Mouse (Mus musculus) lung, postnatal 36 days (tissue): ENCODE measurements around the gene Lrrc41.

Source experiments
- DNase-seq: peaks from one replicate; pipeline ENCODE4 v3.0.0; 2022; ENCODE audit warnings: mixed read lengths

Lrrc41 gene

DNA sequence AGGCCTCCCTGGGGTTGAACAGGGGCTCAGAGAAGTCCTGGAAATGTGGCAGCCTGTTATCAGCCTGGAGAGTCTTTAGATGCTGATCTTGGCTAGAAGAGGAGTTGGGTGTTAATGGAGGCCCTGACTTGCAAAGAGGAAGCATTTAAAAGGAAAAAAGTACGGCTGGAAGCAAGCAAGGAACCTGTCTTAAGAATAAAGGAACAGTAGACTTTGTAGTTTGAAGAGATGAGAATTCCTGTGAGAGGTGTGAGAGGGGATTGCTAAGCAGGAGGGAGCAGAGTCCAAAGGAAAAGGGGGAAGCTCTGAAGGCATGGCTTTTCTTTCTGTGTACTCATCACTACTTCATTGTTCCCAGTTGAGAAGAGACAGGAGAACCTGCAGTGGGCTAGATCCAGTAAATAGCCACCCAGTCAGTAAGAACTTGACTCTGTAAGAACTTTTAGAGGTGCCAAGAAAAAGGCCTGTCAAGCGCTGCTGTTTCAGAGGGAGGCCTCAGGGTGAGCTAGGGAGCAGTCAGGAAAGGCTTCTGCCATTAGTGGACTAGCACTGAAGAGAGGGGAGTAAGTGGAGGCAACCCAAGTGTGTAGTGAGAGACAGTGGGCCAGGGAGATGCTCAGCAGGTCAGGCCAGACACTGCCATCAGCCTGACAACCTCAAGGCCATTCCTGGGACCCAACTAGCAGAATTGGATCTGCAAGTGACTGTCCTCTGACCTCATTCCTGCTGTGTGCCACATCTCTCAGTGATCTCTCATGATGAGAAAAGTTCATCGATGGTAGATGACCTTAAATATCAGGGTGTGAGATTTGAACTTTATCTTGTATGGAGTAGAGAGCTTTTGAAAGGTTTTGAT lies 2.4 kb downstream of the Lrrc41 start:
- DNase-seq = no peak

DNA sequence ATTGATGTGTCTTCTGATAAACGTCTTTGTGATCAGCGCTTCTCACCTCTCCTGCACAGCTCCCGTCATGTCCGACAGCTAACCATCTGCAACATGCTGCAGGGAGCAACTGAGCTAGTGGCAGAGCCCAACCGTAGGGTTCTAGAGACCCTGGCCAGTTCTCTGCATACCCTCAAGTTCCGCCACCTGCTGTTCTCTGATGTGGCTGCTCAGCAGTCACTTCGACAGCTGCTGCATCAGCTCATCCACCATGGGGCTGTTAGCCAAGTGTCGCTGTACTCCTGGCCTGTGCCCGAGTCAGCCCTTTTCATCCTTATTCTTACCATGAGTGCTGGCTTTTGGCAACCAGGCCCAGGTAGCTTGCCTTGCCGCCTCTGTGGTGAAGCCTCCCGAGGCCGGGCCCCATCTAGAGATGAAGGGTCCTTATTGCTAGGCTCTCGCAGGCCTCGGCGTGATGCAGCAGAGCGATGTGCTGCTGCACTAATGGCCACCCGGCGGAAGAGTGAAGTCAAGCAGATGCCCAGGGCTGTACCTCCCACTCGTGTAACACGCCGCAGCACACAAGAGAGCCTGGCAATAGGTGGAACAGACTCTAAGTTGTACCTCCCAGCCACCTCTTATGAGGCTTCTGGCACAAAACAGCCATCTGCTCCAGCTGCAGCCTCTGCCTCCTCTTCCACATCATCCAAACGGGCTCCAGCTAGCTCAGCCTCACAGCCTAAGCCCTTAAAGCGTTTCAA lies 13.6 kb downstream of the Lrrc41 start:
- DNase-seq = no peak

DNA sequence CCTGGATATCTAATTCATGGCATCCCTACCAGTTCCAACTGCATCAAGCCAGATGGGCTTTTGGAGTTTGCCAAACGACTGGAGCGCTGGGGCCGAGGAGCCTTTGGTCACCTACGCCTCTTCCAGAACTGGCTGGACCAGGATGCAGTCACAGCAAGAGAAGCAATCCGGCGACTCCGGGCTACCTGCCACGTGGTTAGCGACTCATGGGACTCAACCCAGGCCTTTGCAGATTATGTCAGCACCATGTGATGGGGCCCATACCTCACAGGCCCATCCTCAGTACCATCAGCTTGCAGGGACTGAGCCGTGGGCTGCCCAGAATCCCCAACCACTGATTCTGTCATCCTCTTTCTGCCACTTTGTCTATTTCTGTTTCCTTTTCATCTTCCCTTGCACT lies 21.2 kb downstream of the Lrrc41 start:
- no peak for DNase-seq

DNA sequence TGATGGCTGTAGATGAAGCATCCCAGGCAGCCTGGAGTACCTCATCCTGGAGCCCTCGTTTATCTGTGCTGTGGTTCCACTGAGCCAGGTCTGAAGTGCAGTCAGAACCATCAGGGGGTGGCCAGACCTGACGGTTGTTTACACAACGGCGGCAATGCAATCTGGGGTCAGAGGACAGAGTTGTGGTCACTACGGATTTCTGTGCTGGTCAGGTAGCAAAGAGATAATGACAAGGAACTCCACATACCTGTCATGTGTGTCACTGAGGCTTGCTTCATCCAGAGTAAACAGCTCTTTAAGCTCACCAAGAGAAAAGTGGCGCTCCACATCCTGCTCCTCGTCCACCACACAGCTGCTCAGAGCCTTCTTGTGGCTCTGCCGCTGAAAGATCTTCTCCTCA lies 22.1 kb downstream of the Lrrc41 start:
- DNase-seq = no peak

DNA sequence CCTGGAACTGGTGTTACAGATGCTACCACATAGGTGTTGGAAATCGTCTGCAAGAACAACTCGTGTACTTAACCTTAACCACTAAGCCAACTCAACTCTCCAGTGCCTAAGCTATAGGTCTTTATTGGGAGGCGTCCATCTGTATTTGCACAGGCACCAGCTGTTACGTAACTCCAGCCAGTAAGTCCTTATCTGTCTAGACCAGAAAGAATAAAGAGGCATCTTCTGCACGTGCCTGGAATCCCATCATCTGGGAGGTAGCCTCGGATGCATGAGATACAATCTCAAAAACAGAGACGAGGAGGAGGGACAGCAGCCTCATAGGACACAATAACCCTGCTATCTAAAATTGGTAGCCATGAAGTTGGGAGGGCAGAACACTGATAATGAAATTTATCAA lies 25.9 kb downstream of the Lrrc41 start:
- no peak for DNase-seq

DNA sequence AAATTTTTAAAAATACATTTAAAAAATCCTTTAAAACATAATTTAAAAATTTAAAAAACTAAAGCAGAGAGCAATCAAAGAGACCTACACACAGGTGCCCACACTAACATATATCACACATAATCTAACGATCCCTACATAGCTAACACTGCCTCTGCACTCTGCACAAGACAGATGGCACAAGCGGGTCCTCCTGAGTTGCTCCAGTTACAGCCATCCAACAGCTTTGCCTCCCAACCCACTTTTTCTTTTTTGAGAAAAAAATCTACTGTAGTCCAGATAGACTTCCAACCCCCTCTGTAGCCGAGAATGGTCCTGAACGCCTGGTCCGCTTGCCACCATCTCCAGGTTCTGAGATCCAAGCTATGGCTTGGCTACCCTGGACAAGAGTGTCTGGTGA lies 30.2 kb downstream of the Lrrc41 start:
- no peak for DNase-seq

DNA sequence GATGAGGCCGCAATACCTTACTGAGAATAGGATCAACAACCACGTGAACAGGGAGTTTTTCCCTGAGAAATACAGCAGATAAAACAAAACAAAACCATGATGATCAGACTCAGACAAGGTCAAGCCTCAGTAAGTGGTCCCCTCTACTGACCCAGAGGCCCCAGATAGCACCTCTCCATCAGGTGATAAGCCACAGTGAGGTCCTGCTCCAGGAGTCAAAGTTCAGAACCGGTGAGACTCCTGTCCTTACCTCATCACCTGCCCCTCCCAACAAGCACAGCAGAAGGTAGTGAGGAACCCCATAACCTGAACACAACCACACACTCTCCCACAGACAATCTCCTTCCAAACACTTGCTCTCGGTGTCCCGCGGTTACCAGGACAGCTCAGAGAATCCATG lies 35.6 kb downstream of the Lrrc41 start:
- DNase-seq = no peak

DNA sequence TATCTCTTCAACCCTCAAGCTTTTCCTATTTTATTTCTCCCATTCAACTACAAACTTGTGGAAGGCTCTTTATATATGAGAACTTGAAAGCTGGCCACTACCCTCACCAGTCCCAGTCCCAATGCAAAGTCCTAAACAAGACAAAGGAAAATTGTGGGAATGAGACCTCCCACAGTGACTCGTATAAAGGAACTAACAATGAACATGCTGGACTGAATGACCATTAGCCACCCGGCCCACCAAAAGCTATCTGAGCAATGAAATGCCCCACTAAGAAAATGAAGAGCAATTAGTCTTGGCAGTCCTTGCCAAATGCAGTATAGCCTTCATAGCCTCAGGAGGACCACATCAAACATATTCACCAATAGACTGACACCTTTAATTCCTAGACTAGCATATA lies 36.4 kb downstream of the Lrrc41 start:
- DNase-seq = no peak

DNA sequence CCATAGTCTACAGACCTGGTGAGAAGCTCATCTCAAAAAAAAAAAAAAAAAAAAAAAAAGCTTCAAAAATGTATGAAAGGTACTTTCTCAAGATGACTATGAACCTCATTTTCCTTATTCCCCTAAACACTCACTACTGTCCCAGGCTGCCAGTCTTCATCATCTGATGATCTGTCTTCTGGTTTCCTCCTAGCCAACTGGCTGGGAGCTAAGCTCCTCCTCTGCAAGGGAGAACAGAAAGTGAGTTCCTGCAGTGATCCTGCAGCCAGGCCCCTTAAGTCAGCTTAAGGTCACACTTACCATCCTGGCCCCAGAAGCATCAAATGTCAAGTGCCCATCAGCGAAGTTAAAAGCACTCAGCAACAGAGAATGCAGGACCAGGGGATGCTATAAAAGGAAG lies 47.7 kb downstream of the Lrrc41 start:
- no peak for DNase-seq

DNA sequence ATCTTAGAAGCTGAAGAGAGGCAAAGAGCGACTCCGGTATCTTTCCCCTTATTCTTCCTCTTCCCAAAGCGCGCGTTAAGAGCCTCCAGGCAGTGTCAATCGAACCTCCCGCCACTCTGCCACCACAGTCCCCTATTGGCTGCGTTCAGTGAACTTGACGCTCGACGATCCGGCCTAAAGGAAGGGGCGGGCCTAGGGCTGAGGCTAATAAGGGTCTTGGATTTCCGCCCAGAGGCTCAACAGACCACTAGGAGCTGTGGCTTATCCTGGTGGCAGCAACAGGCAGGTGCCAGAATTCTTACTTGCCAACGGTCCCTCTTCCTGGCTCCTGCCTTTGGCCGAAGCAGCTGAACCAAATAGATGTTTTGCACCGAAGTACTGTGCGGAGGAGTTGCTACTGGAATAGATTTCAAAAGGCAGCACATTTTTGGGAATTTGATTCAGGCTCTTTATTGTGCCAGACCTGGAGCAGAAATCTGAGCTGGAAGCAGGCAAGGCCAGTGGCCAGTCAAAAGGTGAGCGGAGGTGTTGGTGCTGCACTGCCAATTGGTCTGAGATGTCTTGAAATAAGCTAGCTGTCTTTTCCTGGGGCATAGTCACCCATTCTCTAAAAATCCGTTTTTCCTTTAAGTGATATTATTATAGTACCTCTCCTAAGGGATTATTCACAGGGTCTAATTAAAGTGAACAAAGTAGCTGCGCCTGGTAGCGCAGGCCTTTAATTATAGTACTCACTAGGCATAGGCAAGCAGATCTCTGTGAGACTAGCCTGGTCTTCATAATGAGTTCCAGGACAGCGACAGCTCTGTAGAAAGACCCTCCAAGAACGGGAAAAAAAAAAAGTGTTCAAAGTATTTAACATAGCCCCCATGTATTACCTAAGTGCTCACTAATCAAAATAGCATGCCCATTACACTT lies 48.8 kb downstream of the Lrrc41 start, which contains the start of the genes Rad54l and Pomgnt1:
Gene Rad54l, minus strand, starts transcription at position 89 of the 918 bp plus-strand sequence.
Gene Pomgnt1, plus strand, starts transcription at position 239 of the 918 bp plus-strand sequence.
- peak; percentile 93 for DNase-seq

DNA sequence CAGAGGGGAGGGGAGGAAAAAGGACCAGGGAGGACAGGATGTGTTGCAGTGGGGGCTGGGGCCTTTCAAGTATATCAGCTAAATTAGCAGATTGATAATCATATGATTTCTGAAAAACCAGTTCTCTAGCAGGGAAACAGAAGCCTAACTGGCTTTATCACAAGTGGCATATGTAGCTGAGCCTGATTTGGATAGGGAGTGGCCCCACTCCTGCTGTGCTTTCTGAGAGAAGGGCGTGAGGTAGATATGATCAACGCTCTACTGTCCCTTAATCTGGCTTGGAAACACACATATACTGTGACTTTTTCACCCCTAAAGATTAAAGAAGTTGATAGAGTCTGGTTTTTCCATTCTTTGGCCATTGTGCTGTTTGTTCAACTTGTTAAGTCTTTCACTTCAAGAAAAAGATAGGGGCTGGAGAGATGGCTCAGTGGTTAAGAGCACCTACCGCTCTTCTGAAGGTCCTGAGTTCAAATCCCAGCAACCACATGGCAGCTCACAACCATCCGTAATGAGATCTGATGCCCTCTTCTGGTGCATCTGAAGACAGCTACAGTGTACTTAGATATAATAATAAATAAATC lies 50.8 kb downstream of the Lrrc41 start:
- DNase-seq = no peak

DNA sequence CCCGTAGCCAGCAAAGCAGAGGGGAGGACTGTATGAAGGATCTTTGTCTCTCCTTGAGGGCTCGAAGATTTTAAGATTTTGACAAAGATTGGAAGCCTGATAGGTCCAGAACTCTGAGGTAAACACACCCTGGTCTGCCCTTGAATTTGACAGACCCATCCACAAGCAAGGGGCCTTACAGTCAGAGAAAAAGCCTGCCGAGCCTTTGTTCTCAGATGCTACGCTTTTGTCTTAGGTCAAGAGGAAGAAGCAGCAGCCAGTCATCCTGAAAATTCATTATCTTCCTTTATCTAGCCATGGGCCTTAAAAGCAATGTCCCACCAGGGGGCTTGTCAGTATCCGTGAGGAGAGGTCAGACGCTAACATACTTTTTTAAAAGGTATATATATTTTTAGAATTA lies 52.9 kb downstream of the Lrrc41 start:
- no peak for DNase-seq

DNA sequence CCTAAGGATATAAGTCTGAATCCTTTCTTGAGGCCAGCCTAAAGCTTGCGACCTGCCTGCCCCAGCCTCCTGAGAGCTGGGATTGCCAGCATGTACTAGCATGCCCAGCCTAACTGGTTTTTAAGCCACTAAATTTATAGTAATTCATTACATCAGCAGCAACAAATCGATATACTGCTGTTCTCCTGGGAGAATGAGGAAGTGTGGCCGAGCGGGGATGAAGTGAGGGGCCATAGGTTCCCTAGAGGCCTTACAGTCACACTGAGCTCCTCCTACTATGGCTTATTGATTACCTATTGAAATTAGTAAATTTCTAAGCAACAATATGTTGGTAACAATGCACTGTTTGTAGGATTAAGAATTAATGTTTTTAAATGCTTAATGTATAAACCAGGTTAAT lies 58.1 kb downstream of the Lrrc41 start:
- no peak for DNase-seq

DNA sequence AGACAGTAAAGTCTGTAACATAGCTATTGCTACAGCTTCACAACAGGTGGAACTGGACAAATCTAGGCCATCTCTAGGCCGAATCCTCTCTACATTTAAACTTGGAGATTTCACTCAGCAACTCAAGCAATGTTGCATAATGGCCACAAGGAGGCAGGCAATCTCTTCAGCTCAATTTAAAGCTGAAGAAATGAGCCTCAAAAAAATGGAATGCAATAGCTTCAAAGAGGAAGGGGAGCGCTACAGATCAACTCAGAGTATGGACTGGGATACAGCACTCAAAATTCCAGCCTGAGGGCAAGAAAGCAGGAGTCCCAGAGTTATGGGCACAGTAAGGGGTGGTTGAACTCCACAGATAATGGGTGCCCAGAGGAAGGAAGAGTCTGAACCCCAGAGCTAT lies 59.9 kb downstream of the Lrrc41 start:
- DNase-seq = peak; percentile 34

DNA sequence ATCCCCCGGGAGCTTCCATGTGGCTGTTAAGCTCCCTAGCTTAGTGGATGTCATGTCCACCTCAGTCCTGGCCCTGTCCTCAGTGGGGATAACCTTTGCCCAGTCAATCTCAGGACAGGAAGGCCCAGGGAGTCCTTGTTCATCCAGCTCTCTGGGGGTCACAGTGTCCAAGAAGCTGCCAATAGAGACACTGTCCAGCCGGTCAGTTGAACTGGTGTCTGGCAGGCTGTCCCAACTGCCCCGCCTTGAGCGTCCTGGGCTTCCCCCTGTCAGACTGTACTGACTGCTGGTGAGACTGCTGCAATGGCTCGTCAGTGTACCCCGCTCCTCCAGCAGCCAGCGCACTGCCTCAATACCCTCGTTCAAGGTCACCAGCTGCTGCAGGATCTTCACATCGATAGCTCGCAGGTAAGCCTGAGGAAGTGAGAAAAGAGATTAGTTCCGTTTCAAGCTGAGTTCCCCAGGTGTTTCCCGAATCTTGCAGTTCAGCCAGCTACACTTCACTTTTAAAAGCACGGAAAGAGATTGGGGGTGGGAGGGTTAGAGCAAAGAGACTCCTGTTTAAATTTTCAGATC lies 62.4 kb downstream of the Lrrc41 start:
- DNase-seq = no peak

DNA sequence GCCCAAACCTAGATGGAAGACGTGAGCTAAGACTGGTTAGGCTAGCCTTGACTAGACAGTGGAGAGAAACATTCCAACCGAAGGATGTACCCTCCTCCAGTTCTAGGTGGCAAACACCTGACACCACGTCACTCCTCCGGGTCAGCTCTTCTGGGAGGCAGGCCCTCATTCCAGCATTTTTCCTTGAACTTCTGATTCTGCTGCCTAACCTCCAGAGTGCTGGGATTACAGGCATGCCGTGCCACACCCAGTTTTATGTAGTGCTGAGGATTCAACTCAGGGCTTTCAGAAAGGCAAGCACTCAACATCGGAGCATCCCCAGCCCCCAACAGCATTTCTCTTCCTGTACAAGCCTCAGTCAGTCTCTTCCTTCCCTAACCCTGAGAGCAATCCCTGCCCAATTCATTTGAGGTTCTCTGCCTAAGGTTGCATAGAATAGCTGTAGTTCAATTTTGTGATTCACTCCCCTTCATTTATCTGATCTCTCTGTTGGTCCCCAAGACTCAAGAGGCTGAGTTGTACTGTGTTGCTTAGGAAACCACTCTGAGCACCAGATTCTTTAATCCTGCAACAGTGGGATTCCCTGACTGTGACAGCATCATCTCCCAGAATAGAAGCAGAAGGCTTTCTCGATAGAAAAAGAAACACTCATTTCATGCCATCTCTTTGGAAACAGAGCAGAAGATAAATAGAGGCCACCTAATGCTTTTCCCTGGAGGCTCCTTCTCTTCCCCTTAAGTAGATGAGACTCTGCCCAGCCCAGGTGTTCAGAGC lies 65.9 kb downstream of the Lrrc41 start:
- DNase-seq = no peak

DNA sequence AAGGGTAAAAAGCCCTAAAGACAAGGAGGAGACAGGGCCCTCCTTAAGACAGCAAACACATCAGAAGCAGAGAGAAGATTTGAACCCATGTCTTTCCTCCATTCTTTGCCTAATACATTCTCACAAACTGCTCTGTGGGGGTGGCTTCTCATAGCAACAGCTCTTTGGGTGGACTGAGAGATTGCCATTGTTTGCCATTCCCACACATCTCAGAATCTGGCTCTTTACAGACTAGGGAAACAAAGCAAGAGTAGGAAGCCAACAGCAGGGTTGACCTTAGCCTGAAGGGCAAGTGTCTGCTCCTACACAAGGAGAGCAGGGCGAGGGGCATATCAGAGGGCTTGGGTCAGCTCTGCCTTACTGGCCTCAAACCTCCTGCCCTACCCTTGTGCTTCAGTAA lies 66.7 kb downstream of the Lrrc41 start:
- no peak for DNase-seq

DNA sequence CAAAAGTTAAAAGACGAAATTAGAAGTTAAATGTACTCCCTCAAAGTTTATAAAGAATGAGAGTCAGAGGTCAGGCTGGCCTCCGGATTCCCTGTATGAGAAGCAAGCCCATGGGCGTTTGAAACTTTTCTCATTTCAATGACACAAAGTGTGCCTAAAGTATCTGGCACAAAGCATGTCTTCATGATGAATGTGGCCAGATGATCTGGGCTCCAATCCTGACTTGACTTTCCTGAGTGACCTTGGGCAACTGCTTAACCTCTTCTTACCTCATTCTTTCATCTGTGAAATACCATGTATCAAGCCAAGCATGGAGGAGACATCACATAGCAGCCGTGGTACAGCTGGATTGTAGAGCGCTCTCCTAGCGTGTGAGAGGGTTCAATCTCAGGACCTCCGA lies 67.2 kb downstream of the Lrrc41 start:
- DNase-seq = no peak

DNA sequence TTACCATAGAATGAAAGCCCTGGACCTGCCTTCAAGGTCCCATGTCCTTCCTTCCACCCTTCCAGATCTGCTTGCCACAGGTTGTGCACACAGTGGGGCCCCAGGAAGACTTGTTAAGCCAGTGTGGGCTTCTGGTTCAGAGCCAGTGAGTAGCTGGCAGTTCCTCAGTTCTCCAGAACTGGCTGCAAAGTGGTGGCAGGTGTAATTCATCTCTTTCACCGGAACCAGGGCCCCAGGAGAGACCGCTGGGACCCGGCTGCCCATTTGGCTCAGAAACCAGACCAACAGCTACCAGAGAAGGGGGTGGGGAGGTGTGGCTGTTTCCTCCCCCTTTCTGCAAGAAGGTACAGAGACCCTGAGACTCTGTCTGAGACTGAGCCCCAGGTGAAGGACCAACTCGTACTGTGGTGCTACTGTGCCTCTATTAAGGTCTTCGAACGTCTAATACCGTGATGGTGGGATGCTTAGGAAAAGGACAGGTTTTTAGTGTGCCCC lies 68.3 kb downstream of the Lrrc41 start:
- DNase-seq = peak; percentile 41

DNA sequence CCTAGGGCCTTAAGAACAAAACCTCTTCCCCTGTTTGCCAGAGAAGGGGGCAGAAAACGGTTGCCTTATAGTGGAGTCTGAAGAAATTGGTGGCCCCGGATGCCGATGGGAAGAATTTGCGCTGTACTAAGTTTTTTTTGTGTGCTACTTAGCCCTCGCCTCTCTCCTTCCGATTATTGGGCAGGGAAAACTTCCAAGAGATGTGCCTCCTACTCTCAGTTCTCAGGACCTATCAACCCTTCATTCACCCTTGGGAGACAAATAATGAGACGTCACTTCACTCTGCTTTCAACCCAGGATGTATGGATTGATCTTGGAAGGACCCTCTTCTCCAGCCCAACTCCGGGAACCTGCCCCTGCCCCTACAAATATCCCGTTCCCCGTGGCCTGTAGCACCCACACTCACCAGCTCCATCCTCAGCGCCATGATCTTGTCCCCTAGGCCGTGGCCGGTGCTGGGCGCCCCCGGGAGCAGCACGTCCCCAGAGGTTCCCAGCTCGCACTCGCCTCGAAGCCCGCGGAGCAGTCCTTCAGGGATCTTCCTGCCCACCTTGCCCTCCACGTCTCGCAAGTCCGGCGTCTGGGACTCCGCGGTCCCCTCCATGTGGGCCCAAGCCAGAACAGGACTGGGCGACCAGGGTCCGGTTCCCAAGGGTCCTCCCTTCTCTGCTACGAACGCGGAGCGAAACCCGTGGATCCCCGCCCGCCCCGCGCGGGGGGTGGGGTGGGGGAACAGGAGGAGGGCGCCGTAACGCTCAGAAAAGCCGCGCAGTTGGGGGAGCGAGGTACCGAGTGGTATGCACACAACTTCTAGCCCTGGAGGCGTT lies 69.0 kb downstream of the Lrrc41 start:
- DNase-seq = peak; percentile 75
